Mouse (Mus musculus) heart, postnatal 10 days (tissue): Measurements from ENCODE around the gene Apln. TPM values are rescaled to one million over a fixed set of nuclear protein-coding genes. Genes with fewer than 3 reads are reported as not detected.

ENCODE experiments used
- DNase-seq, 2 experiments: peaks; one replicate each; pipeline ENCODE4 v3.0.0; 2021
- intact Hi-C: fragments of 180-260 bp; cut with DNase I; formaldehyde crosslinking; loops from one replicate; pipeline ENCODE4 v1.15.1; 2025
- total RNA-seq, 2 experiments: library from RNA; stranded (reverse); gene quantifications; 2 replicates each; pipeline ENCODE4 v1.2.3; 2021

Gene Apln
- total RNA-seq, 2 experiments from 2014 or later = 28.2 to 30.5 TPM

- intact Hi-C loops = loop anchor here (1.0 to 2.0 kb wide), 2 partner anchors 81 to 104 kb away; no protein-coding TSS in a partner anchor
- DNase-seq = peak; percentile 63 to 82
Measured at GRCm38 (mm10) chrX:48019940-48020339, 14.7 kb downstream of the Apln start.

- intact Hi-C loops = loop anchor here (1.0 kb wide), 1 partner anchor 105 kb away; no protein-coding TSS in a partner anchor
- DNase-seq = no peak
Measured at GRCm38 (mm10) chrX:48019359-48019758, 15.3 kb downstream of the Apln start.

- intact Hi-C loops = no loop called here
- no peak for DNase-seq
Measured at GRCm38 (mm10) chrX:48016906-48017601, 17.6 kb downstream of the Apln start.

GRCm38 (mm10) chrX:48011656-48012055, 23.0 kb downstream of the Apln start:
- DNase-seq = no peak
- intact Hi-C loops = no loop called here

GRCm38 (mm10) chrX:48006062-48006461, 28.6 kb downstream of the Apln start:
- no peak for DNase-seq

GRCm38 (mm10) chrX:48004786-48005185, 29.9 kb downstream of the Apln start:
- no peak for DNase-seq
- intact Hi-C loops = no loop called here

More at GRCm38 (mm10) chrX:48006062-48006461, 28.6 kb downstream of the Apln start:
- intact Hi-C loops = no loop called here

- intact Hi-C loops = no loop called here
- DNase-seq = no peak
Measured at GRCm38 (mm10) chrX:48001151-48001550, 33.5 kb downstream of the Apln start.

- intact Hi-C loops = loop anchor here (5.0 kb wide), 1 partner anchor 259 kb away; the partner anchor contains the start of gene Utp14a
- no peak for DNase-seq
Measured at GRCm38 (mm10) chrX:47998412-47998811, 36.2 kb downstream of the Apln start.

- DNase-seq = peak; percentile 72 to 82
- intact Hi-C loops = loop anchor here (1.0 to 5.0 kb wide), 3 partner anchors 108 to 540 kb away; no protein-coding TSS in a partner anchor
Measured at GRCm38 (mm10) chrX:47992606-47993005, 42.0 kb downstream of the Apln start.

- intact Hi-C loops = loop anchor here (5.0 kb wide), 1 partner anchor 289 kb away; no protein-coding TSS in a partner anchor
- DNase-seq = peak; percentile 50 to 61
Measured at GRCm38 (mm10) chrX:47988024-47988423, 46.6 kb downstream of the Apln start.

GRCm38 (mm10) chrX:47985000-47985619, 49.5 kb downstream of the Apln start:
- intact Hi-C loops = loop anchor here (2.0 to 5.0 kb wide), 2 partner anchors 292 to 400 kb away; no protein-coding TSS in a partner anchor
- peak; percentile 40 to 80 for DNase-seq

GRCm38 (mm10) chrX:47977078-47977477, 57.6 kb downstream of the Apln start:
- DNase-seq = no peak
- intact Hi-C loops = no loop called here

- DNase-seq = peak in 1 of 2 experiments; percentile 23
- intact Hi-C loops = no loop called here
Measured at GRCm38 (mm10) chrX:47976551-47976950, 58.1 kb downstream of the Apln start.

Other genes starting within 250 kb of the Apln start
- gene Smarca1, start 141.9 kb downstream of the Apln start, total RNA-seq = 1 to 10 TPM; 3.7 to 4.5 TPM
- gene Ocrl, start 122.5 kb downstream of the Apln start, total RNA-seq = 10 to 100 TPM; 12.0 to 12.8 TPM
- 1 to 10 TPM; 1.5 to 2.1 TPM for gene Xpnpep2, start 73.9 kb upstream of the Apln start, total RNA-seq
- gene Sash3, start 111.6 kb upstream of the Apln start, total RNA-seq = 1 to 10 TPM; 1.3 to 1.4 TPM
- gene Zdhhc9, start 174.0 kb upstream of the Apln start, total RNA-seq = 10 to 100 TPM; 28.3 to 32.4 TPM
- gene Utp14a, start 222.0 kb upstream of the Apln start, total RNA-seq = 10 to 100 TPM; 13.9 to 17.3 TPM